Mouse (Mus musculus) spleen, adult 2 months (tissue): ENCODE results near the gene Ttyh1.

ENCODE experiments used
- CTCF ChIP-seq: fragments of 200-500 bp; IDR thresholded peaks from 2 replicates; pipeline ENCODE4 v1.5.1; 2011; ENCODE audit warnings: mild to moderate bottlenecking, inconsistent platforms; ENCODE audit not compliant: insufficient read depth, insufficient read length, insufficient replicate concordance; ENCODE audit errors: extremely low read depth
- POLR2A ChIP-seq: fragments of 200-500 bp; IDR thresholded peaks from 2 replicates; pipeline ENCODE4 v1.6.1; 2011; ENCODE audit warnings: low read depth, low read length, inconsistent platforms

DNA sequence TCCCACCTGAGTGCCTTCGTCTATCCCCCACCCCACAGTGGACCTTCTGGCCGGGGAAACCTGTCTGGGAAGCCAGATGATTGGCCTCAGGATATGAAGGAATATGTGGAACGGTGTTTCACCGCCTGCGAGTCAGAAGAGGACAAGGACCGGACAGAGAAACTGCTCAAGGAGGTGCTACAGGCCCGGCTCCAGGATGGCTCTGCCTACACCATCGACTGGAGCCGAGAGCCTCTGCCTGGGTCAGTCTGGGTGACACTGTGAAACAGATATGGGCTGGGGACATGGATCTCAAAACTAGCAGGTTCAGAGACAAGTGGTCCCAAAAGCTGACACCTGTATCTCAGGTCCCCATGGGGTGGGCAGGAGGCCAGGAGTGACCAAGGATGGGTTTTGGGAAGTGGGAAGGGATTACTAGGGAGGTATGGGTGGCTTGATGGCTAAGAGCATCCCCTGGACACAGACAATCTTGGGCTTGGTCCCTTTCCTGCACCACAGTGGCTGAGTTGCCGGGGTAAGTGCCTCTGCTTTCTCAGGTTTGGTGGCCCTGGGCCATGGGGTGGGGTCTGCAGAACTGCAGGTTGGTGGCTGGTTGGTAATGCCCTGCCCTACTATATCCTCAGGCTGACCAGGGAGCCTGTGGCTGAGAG, 23.7 kb downstream of the Ttyh1 start:
- TF ChIP-seq POLR2A: no peak
- TF ChIP-seq CTCF: no peak
